Mouse (Mus musculus) midbrain, embryonic 11.5 days (tissue): Measurements from ENCODE around the gene Casd1. TPM values are rescaled to one million over a fixed set of nuclear protein-coding genes. Genes with fewer than 3 reads are reported as not detected.
A peak's percentile ranks its signal among the peaks of the same experiment; 100 is the strongest.

Experiments
- ATAC-seq: fragments of 200-750 bp; cut with Nextera tagmentation; 2 replicates; pipeline ENCODE4 v1.8.0; 2017; ENCODE audit warnings: moderate TSS enrichment, moderate library complexity; ENCODE audit not compliant: low FRiP score
- DNase-seq: peaks from one replicate; pipeline ENCODE4 v3.0.0; 2015; ENCODE audit warnings: low spot score; ENCODE audit errors: missing footprints
- H3K27ac ChIP-seq: fragments of 300-500 bp; sonication (generic); 2 replicates; pipeline ENCODE4 v1.5.1; 2014; ENCODE audit warnings: low read depth, low read length
- H3K27me3 ChIP-seq: fragments of 300-500 bp; sonication (generic); 2 replicates; pipeline ENCODE4 v1.6.1; 2014; ENCODE audit warnings: mild to moderate bottlenecking, low read length, moderate library complexity, mixed read lengths; ENCODE audit not compliant: control insufficient read depth, insufficient read depth
- H3K36me3 ChIP-seq: fragments of 300-500 bp; sonication (generic); 2 replicates; pipeline ENCODE4 v1.6.1; 2014; ENCODE audit warnings: mild to moderate bottlenecking, low read length, moderate library complexity, mixed read lengths; ENCODE audit not compliant: control insufficient read depth, insufficient read depth
- H3K4me1 ChIP-seq: fragments of 300-500 bp; sonication (generic); 2 replicates; pipeline ENCODE4 v1.6.1; 2014; ENCODE audit warnings: low read length; ENCODE audit not compliant: control insufficient read depth, insufficient read depth
- H3K4me2 ChIP-seq: fragments of 300-500 bp; sonication (generic); 2 replicates; pipeline ENCODE4 v1.6.1; 2014; ENCODE audit warnings: mild to moderate bottlenecking, moderate library complexity
- H3K4me3 ChIP-seq: fragments of 300-500 bp; sonication (generic); 2 replicates; pipeline ENCODE4 v1.5.1; 2014; ENCODE audit warnings: low read depth, low read length
- H3K9ac ChIP-seq: fragments of 300-500 bp; sonication (generic); 2 replicates; pipeline ENCODE4 v1.6.1; 2014; ENCODE audit warnings: low read length
- H3K9me3 ChIP-seq: fragments of 300-500 bp; sonication (generic); 2 replicates; pipeline ENCODE4 v1.6.1; 2016; ENCODE audit warnings: low read length; ENCODE audit not compliant: control insufficient read depth
- WGBS: fragments of 180-500 bp; shearing (Covaris S2); extraction: QIAGEN DNeasy Blood & Tissue Kit; methylation state at CpG from one replicate; pipeline ENCODE4 v1.1.7; 2014; 5-methylcytosine and 5-hydroxymethylcytosine counted together
- polyA plus RNA-seq: library from polyadenylated mRNA; unstranded; fragments of >200 nt; fragmentation: Nextera tagmentation; extraction: Ambion mirVana; gene quantifications from 2 replicates; pipeline ENCODE4 v1.2.1, GENCODE M21; 2014

Casd1 gene
- polyA plus RNA-seq, 1 experiment from 2014 or later, result 47.6 TPM

GRCm38 (mm10) chr6:4601297-4601931 is 775 bp downstream of the Casd1 start:
- Histone ChIP-seq H3K4me1 (peaks cover 7% of the 10 kb centered on the region), H3K27ac (peak overlapping the region; percentile 89), H3K9me3 (no peaks in the 10 kb centered on the region), H3K36me3 (no peaks in the 10 kb centered on the region), H3K4me3 (peak overlapping the region; percentile 75), H3K4me2 (peak overlapping the region; percentile 85), H3K27me3 (no peaks in the 10 kb centered on the region), H3K9ac (peak overlapping the region; percentile 97)
- WGBS, result 4% methylated on average over 40 of the region's 58 CpGs
- DNase-seq (peak; percentile 96), ATAC-seq (peak; percentile 77)

- ATAC-seq (no peak), DNase-seq (peak; percentile 88)
- H3K36me3 ChIP-seq, result no peaks in the 10 kb centered on the region
- no peaks in the 10 kb centered on the region for H3K9me3 ChIP-seq
- peaks cover 7% of the 10 kb centered on the region for H3K4me1 ChIP-seq
- H3K4me3 ChIP-seq, result peak overlapping the region; percentile 75
- H3K27ac ChIP-seq, result no peak overlapping the region
- peak overlapping the region; percentile 97; the same call in 1 of the 2 replicates for H3K9ac ChIP-seq
- WGBS, result 71% methylated on average over 5 of the region's 5 CpGs
- peak overlapping the region; percentile 85 for H3K4me2 ChIP-seq
- no peaks in the 10 kb centered on the region for H3K27me3 ChIP-seq
Observed at GRCm38 (mm10) chr6:4602012-4602411, 1.4 kb downstream of the Casd1 start.

- peaks cover 3% of the 10 kb centered on the region; the same call in 1 of the 2 replicates for H3K4me1 ChIP-seq
- H3K36me3 ChIP-seq, result no peaks in the 10 kb centered on the region
- ATAC-seq (no peak), DNase-seq (no peak)
- no peak overlapping the region for H3K27ac ChIP-seq
- 90% methylated on average over 4 of the region's 4 CpGs for WGBS
- H3K9me3 ChIP-seq, result no peaks in the 10 kb centered on the region
- no peak overlapping the region for H3K4me2 ChIP-seq
- no peaks in the 10 kb centered on the region for H3K27me3 ChIP-seq
- H3K4me3 ChIP-seq, result no peak overlapping the region
- no peak overlapping the region for H3K9ac ChIP-seq
Observed at GRCm38 (mm10) chr6:4606394-4606793, 5.8 kb downstream of the Casd1 start.

GRCm38 (mm10) chr6:4610216-4610896 is 9.7 kb downstream of the Casd1 start:
- ATAC-seq, result no peak
- Histone ChIP-seq H3K9me3 (no peaks in the 10 kb centered on the region), H3K4me3 (no peak overlapping the region), H3K36me3 (peaks cover 4% of the 10 kb centered on the region; the same call in 1 of the 2 replicates), H3K4me1 (no peaks in the 10 kb centered on the region), H3K9ac (no peak overlapping the region), H3K4me2 (no peak overlapping the region), H3K27ac (no peak overlapping the region), H3K27me3 (no peaks in the 10 kb centered on the region)
- DNase-seq, result no peak
- 85% methylated on average over 4 of the region's 4 CpGs for WGBS

- Histone ChIP-seq H3K4me2 (no peak overlapping the region), H3K27me3 (no peaks in the 10 kb centered on the region), H3K36me3 (peaks cover 4% of the 10 kb centered on the region; the same call in 1 of the 2 replicates), H3K9me3 (no peaks in the 10 kb centered on the region), H3K9ac (no peak overlapping the region), H3K4me3 (no peak overlapping the region), H3K27ac (no peak overlapping the region), H3K4me1 (no peaks in the 10 kb centered on the region)
- ATAC-seq (no peak), DNase-seq (no peak)
- 85% methylated on average over 4 of the region's 4 CpGs for WGBS
Observed at GRCm38 (mm10) chr6:4611853-4612252, 11.2 kb downstream of the Casd1 start.

- H3K4me2 ChIP-seq, result no peak overlapping the region
- WGBS, result 93% methylated on average over 7 of the region's 7 CpGs
- H3K27me3 ChIP-seq, result no peaks in the 10 kb centered on the region
- no peaks in the 10 kb centered on the region for H3K9me3 ChIP-seq
- H3K4me1 ChIP-seq, result no peaks in the 10 kb centered on the region
- H3K27ac ChIP-seq, result no peak overlapping the region
- peaks cover 4% of the 10 kb centered on the region; the same call in 1 of the 2 replicates for H3K36me3 ChIP-seq
- no peak overlapping the region for H3K9ac ChIP-seq
- no peak for DNase-seq
- ATAC-seq, result no peak
- no peak overlapping the region for H3K4me3 ChIP-seq
Observed at GRCm38 (mm10) chr6:4612431-4612830, 11.8 kb downstream of the Casd1 start.

- 90% methylated on average over 10 of the region's 10 CpGs for WGBS
- ATAC-seq (no peak), DNase-seq (no peak)
- H3K4me1 ChIP-seq, result no peaks in the 10 kb centered on the region
- H3K9ac ChIP-seq, result no peak overlapping the region
- H3K9me3 ChIP-seq, result no peaks in the 10 kb centered on the region
- H3K4me3 ChIP-seq, result no peak overlapping the region
- no peak overlapping the region for H3K27ac ChIP-seq
- no peaks in the 10 kb centered on the region for H3K27me3 ChIP-seq
- peaks cover 4% of the 10 kb centered on the region; the same call in 1 of the 2 replicates for H3K36me3 ChIP-seq
- H3K4me2 ChIP-seq, result no peak overlapping the region
Observed at GRCm38 (mm10) chr6:4617911-4618310, 17.3 kb downstream of the Casd1 start.

- 74% methylated on average over 3 of the region's 3 CpGs for WGBS
- DNase-seq, result no peak
- no peak overlapping the region for H3K9ac ChIP-seq
Observed at GRCm38 (mm10) chr6:4631464-4631863, 30.8 kb downstream of the Casd1 start.

GRCm38 (mm10) chr6:4633189-4633588 is 32.5 kb downstream of the Casd1 start:
- no peaks in the 10 kb centered on the region for H3K36me3 ChIP-seq
- no peak overlapping the region for H3K4me3 ChIP-seq
- H3K27me3 ChIP-seq, result no peaks in the 10 kb centered on the region
- DNase-seq (no peak), ATAC-seq (peak; percentile 70)
- H3K4me2 ChIP-seq, result no peak overlapping the region
- no peak overlapping the region for H3K9ac ChIP-seq
- WGBS, result 23% methylated on average over 4 of the region's 4 CpGs
- H3K4me1 ChIP-seq, result peaks cover 2% of the 10 kb centered on the region; the same call in 1 of the 2 replicates
- H3K9me3 ChIP-seq, result no peaks in the 10 kb centered on the region
- H3K27ac ChIP-seq, result no peak overlapping the region

More at GRCm38 (mm10) chr6:4631464-4631863, 30.8 kb downstream of the Casd1 start:
- H3K27ac ChIP-seq, result no peak overlapping the region
- H3K4me1 ChIP-seq, result peaks cover 2% of the 10 kb centered on the region; the same call in 1 of the 2 replicates
- no peaks in the 10 kb centered on the region for H3K36me3 ChIP-seq
- no peaks in the 10 kb centered on the region for H3K27me3 ChIP-seq
- no peak for ATAC-seq
- no peak overlapping the region for H3K4me3 ChIP-seq
- H3K9me3 ChIP-seq, result no peaks in the 10 kb centered on the region
- H3K4me2 ChIP-seq, result no peak overlapping the region
